In the genomic region with DNA sequence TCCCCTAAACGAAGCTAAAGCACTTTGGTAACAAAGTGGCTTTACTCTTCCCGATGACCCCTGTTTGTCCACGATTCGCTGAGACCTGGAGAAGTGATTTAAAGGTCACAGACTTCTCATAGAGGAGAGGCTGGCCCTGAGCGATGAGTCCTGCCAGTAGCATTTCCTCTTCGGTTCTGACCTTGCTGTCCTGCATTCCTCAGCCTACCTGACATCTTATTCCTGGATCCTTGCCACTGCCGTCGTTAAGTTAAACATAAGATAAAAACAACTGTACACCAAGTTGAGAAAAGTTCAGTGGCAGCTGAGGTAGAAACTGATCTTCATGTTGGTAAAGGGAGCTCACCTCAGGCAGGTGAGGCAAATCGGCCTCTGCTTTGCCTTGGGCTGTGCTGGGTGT, we compare ENCODE assay signal across 26 mouse cellular contexts. TPM values are rescaled to one million over a fixed set of nuclear protein-coding genes. Genes with fewer than 3 reads are reported as not detected.
DNase-seq lines count a peak whose midpoint lies in the region; ATAC-seq and TF ChIP-seq lines count a peak whose summit lies in the region.
"Had no signal": no experiment of that assay in that cellular context is flagged by ENCODE, and none has a peak within 500 bp of the region (broad histone marks: within the 10 kb centered on the region; RNA-seq: fewer than 3 reads in every experiment).

No protein-coding gene starts in this region.

- no peak overlapping the region for H3K4me3 ChIP-seq in gastrocnemius, adult 2 months
- H3K4me3 ChIP-seq in heart, embryonic 14.5 days (ENCODE audit: control insufficient read depth in 1 of 2, insufficient read depth in 1 of 2, low read depth in 1 of 2, low read length in 2 of 2) = no peak overlapping the region
- H3K4me3 ChIP-seq in lung, embryonic 16.5 days (ENCODE audit: low read length) = no peak overlapping the region
- H3K4me3 ChIP-seq in lung, adult 2 months (replicated peaks; ENCODE audit: extremely low read depth, low read depth, low read length) = no peak overlapping the region
- H3K4me3 ChIP-seq in stomach, postnatal 0 days (ENCODE audit: low read depth, low read length) = no peak overlapping the region
- H3K4me3 ChIP-seq: embryonic facial prominence, embryonic 15.5 days; erythroblast, embryonic 14.5 days; forebrain, embryonic 10.5 days; hindbrain, embryonic 12.5 days had no signal

- peak overlapping the region; percentile 46; the same call in 1 of the 2 replicates for H3K27ac ChIP-seq in gastrocnemius, adult 2 months
- no peak overlapping the region for H3K27ac ChIP-seq in heart, embryonic 14.5 days (replicated peaks in 1 of 2; ENCODE audit: control insufficient read depth in 1 of 2, insufficient read depth in 1 of 2, low read depth in 2 of 2, low read length in 2 of 2)
- peak overlapping the region; percentile 7; the same call in 1 of the 2 replicates for H3K27ac ChIP-seq in lung, embryonic 16.5 days (ENCODE audit: low read length)
- H3K27ac ChIP-seq in stomach, postnatal 0 days (replicated peaks) = peak overlapping the region; percentile 24
- H3K27ac ChIP-seq: embryonic facial prominence, embryonic 15.5 days; forebrain, embryonic 10.5 days; hindbrain, embryonic 12.5 days; hindbrain, postnatal 0 days had no signal

- H3K27me3 ChIP-seq in heart, embryonic 14.5 days (ENCODE audit: control insufficient read depth, insufficient read depth, low read length) = no peaks in the 10 kb centered on the region
- H3K27me3 ChIP-seq in lung, embryonic 16.5 days (ENCODE audit: control insufficient read depth, insufficient read depth, low read depth, low read length) = no peaks in the 10 kb centered on the region
- no peaks in the 10 kb centered on the region for H3K27me3 ChIP-seq in stomach, postnatal 0 days (ENCODE audit: control insufficient read depth, insufficient read depth, low read length)
- H3K27me3 ChIP-seq: embryonic facial prominence, embryonic 15.5 days; hindbrain, embryonic 12.5 days had no signal

- WGBS in heart, embryonic 14.5 days = 55% methylated on average over 9 of the region's 9 CpGs
- 58% methylated on average over 9 of the region's 9 CpGs for WGBS in lung, embryonic 16.5 days
- WGBS in lung, adult 2 months = 53% methylated on average over 9 of the region's 9 CpGs
- WGBS in stomach, postnatal 0 days = 49% methylated on average over 9 of the region's 9 CpGs

- peaks cover 19 to 33% of the 10 kb centered on the region in 2 experiments for H3K4me1 ChIP-seq in heart, embryonic 14.5 days (ENCODE audit: control insufficient read depth in 2 of 2, insufficient read depth in 2 of 2, low read length in 2 of 2)
- H3K4me1 ChIP-seq in lung, embryonic 16.5 days (replicated peaks; ENCODE audit: control insufficient read depth, insufficient read depth, low read length) = peaks cover 39% of the 10 kb centered on the region
- peaks cover 16% of the 10 kb centered on the region for H3K4me1 ChIP-seq in lung, adult 2 months (ENCODE audit: control insufficient read depth, insufficient read depth, low read length)
- H3K4me1 ChIP-seq in stomach, postnatal 0 days (replicated peaks; ENCODE audit: control insufficient read depth, insufficient read depth) = peaks cover 4% of the 10 kb centered on the region; the same call in 1 of the 2 replicates

- no peak for ATAC-seq in heart, embryonic 14.5 days (ENCODE audit: insufficient number of reproducible peaks, insufficient read depth, low FRiP score, low read depth)
- no peak for ATAC-seq in lung, embryonic 16.5 days (ENCODE audit: low read depth)
- ATAC-seq in stomach, postnatal 0 days (ENCODE audit: low FRiP score, low TSS enrichment) = no peak
- ATAC-seq: CD4-positive, CD25-positive, alpha-beta regulatory T cell, adult 4 months; forebrain, embryonic 14.5 days; hindbrain, postnatal 0 days had no signal

- intact Hi-C loops in gastrocnemius, adult 2 months (cut with DNase I) = no loop called here
- intact Hi-C loops in gastrocnemius, postnatal 36 days (cut with DNase I) = no loop called here
- intact Hi-C loops in heart, postnatal 36 days (cut with DNase I) = no loop called here

- no peaks in the 10 kb centered on the region for H3K36me3 ChIP-seq in heart, embryonic 14.5 days (ENCODE audit: control insufficient read depth, insufficient read depth, low read length)
- H3K36me3 ChIP-seq in lung, embryonic 16.5 days (ENCODE audit: control insufficient read depth, insufficient read depth, low read length) = no peaks in the 10 kb centered on the region
- H3K36me3 ChIP-seq in stomach, postnatal 0 days (ENCODE audit: control insufficient read depth, insufficient read depth, low read length) = no peaks in the 10 kb centered on the region
- H3K36me3 ChIP-seq: embryonic facial prominence, embryonic 15.5 days; forebrain, embryonic 10.5 days; hindbrain, embryonic 12.5 days had no signal

- TF ChIP-seq CTCF in gastrocnemius, adult 2 months (IDR thresholded peaks at IDR 0.05) = no peak
- TF ChIP-seq CTCF in lung, adult 2 months (IDR thresholded peaks at IDR 0.05; ENCODE audit: insufficient read depth, low read length) = no peak
- TF ChIP-seq CTCF in stomach, postnatal 0 days (IDR thresholded peaks at IDR 0.05; ENCODE audit: low read depth) = no peak

- no peak for TF ChIP-seq POLR2A in lung, adult 2 months (IDR thresholded peaks at IDR 0.05; ENCODE audit: borderline replicate concordance, extremely low read depth, low read depth, low read length)

- H3K9ac ChIP-seq in heart, embryonic 14.5 days (ENCODE audit: low read length) = 0 out of 2 replicates have a peak overlapping the region, but pooled peaks have one; percentile 1
- H3K9ac ChIP-seq in lung, embryonic 16.5 days (ENCODE audit: low read length) = no peak overlapping the region
- H3K9ac ChIP-seq in stomach, postnatal 0 days (ENCODE audit: low read length) = no peak overlapping the region
- H3K9ac ChIP-seq: embryonic facial prominence, embryonic 15.5 days; hindbrain, embryonic 12.5 days had no signal

- no peaks in the 10 kb centered on the region for H3K9me3 ChIP-seq in heart, embryonic 14.5 days (ENCODE audit: control insufficient read depth, low read length)
- H3K9me3 ChIP-seq in lung, embryonic 16.5 days (ENCODE audit: control insufficient read depth, low read length) = no peaks in the 10 kb centered on the region
- no peaks in the 10 kb centered on the region for H3K9me3 ChIP-seq in stomach, postnatal 0 days (ENCODE audit: control insufficient read depth, low read length)
- H3K9me3 ChIP-seq: embryonic facial prominence, embryonic 15.5 days; forebrain, embryonic 10.5 days; G1E; hindbrain, embryonic 12.5 days had no signal

- H3K4me2 ChIP-seq in heart, embryonic 14.5 days (ENCODE audit: low read length) = no peak overlapping the region
- H3K4me2 ChIP-seq in lung, embryonic 16.5 days (ENCODE audit: low read depth, low read length) = no peak overlapping the region
- no peak overlapping the region for H3K4me2 ChIP-seq in stomach, postnatal 0 days (replicated peaks; ENCODE audit: low read depth)
- H3K4me2 ChIP-seq: embryonic facial prominence, embryonic 15.5 days; hindbrain, embryonic 12.5 days had no signal

- TF ChIP-seq EP300 in stomach, postnatal 0 days (optimal IDR thresholded peaks at IDR 0.05) = no peak

- no peak for DNase-seq in gastrocnemius, adult 2 months
- DNase-seq in gastrocnemius, postnatal 36 days = no peak
- no peak for DNase-seq in heart, postnatal 36 days
- no peak for DNase-seq in lung, adult 2 months
- no peak for DNase-seq in stomach, postnatal 0 days (ENCODE audit: low spot score)
- DNase-seq: adrenal gland, adult 8-10 months; B cell, adult 2 months; cerebellum, adult 2 months; cerebellum, postnatal 14 days; embryo, embryonic 11 days; heart, postnatal 4 days had no signal

RNA-seq across cellular contexts. Expression of gene Tmem63b, which starts 2.4 kb away (rescaled TPM):
- 10 to 100 TPM; 66.5 to 81.6 TPM for total RNA-seq in gastrocnemius, adult 2 months (2021)
- 10 to 100 TPM; 67.8 to 70.0 TPM for total RNA-seq in gastrocnemius, postnatal 36 days (2021)
- polyA plus RNA-seq in heart, embryonic 14.5 days (2014; fragmentation: Nextera tagmentation; extraction: Ambion mirVana) = 31.2 and 32.4 TPM in 2 replicates
- total RNA-seq in heart, postnatal 36 days (2021) = 10 to 100 TPM; 84.6 to 88.1 TPM
- polyA plus RNA-seq in lung, embryonic 16.5 days (2015; fragmentation: Nextera tagmentation; extraction: Ambion mirVana) = 52.7 and 55.6 TPM in 2 replicates
- 163 and 173 TPM in 2 replicates for polyA plus RNA-seq in lung, adult 2 months (2012; rRNA removed)
- 40.9 and 45.0 TPM in 2 replicates for polyA plus RNA-seq in stomach, postnatal 0 days (2015; fragmentation: Nextera tagmentation; extraction: Ambion mirVana)

RNA-seq across cellular contexts. Expression of gene Mrpl14, which starts 3.0 kb away (rescaled TPM):
- total RNA-seq in gastrocnemius, adult 2 months (2021) = 100 to 1,000 TPM in 1 of 2 experiments, 10 to 100 TPM in 1; 99.5 to 139 TPM
- total RNA-seq in gastrocnemius, postnatal 36 days (2021) = 100 to 1,000 TPM; 103 to 107 TPM
- 148 and 155 TPM in 2 replicates for polyA plus RNA-seq in heart, embryonic 14.5 days (2014; fragmentation: Nextera tagmentation; extraction: Ambion mirVana)
- 100 to 1,000 TPM; 140 to 155 TPM for total RNA-seq in heart, postnatal 36 days (2021)
- polyA plus RNA-seq in lung, embryonic 16.5 days (2015; fragmentation: Nextera tagmentation; extraction: Ambion mirVana) = 191 and 214 TPM in 2 replicates
- 131 and 171 TPM in 2 replicates for polyA plus RNA-seq in lung, adult 2 months (2012; rRNA removed)
- polyA plus RNA-seq in stomach, postnatal 0 days (2015; fragmentation: Nextera tagmentation; extraction: Ambion mirVana) = 163 TPM in 2 replicates

RNA-seq across cellular contexts. Expression of gene Capn11, which starts 30.0 kb away (rescaled TPM):
- total RNA-seq in gastrocnemius, adult 2 months (2021) = under 1 TPM; 0.59 to 0.98 TPM
- total RNA-seq in gastrocnemius, postnatal 36 days (2021) = under 1 TPM; 0.10 to 0.27 TPM
- 0.12 TPM in 1 of 2 replicates, not detected in the other for polyA plus RNA-seq in heart, embryonic 14.5 days (2014; fragmentation: Nextera tagmentation; extraction: Ambion mirVana)
- total RNA-seq in heart, postnatal 36 days (2021) = not detected
- 0.72 and 0.78 TPM in 2 replicates for polyA plus RNA-seq in lung, embryonic 16.5 days (2015; fragmentation: Nextera tagmentation; extraction: Ambion mirVana)
- not detected in 2 replicates for polyA plus RNA-seq in lung, adult 2 months (2012; rRNA removed)
- 0.06 TPM in 2 replicates for polyA plus RNA-seq in stomach, postnatal 0 days (2015; fragmentation: Nextera tagmentation; extraction: Ambion mirVana)
- total RNA-seq: adrenal gland, postnatal 36 days; G1E had no signal
- polyA plus RNA-seq: erythroblast, embryonic 14.5 days; G1E; intestine, embryonic 14.5 days had no signal

RNA-seq across cellular contexts. Expression of gene 1600014C23Rik, which starts 44.5 kb away (rescaled TPM):
- total RNA-seq in gastrocnemius, adult 2 months (2021) = under 1 TPM in 1 of 2 experiments, not detected in 1; 0.50 TPM
- total RNA-seq in gastrocnemius, postnatal 36 days (2021) = not detected
- 0.73 and 1.0 TPM in 2 replicates for polyA plus RNA-seq in heart, embryonic 14.5 days (2014; fragmentation: Nextera tagmentation; extraction: Ambion mirVana)
- not detected for total RNA-seq in heart, postnatal 36 days (2021)
- polyA plus RNA-seq in lung, embryonic 16.5 days (2015; fragmentation: Nextera tagmentation; extraction: Ambion mirVana) = not detected in 2 replicates
- not detected in 2 replicates for polyA plus RNA-seq in lung, adult 2 months (2012; rRNA removed)
- not detected in 2 replicates for polyA plus RNA-seq in stomach, postnatal 0 days (2015; fragmentation: Nextera tagmentation; extraction: Ambion mirVana)
- total RNA-seq: adrenal gland, adult 8-10 months; adrenal gland, postnatal 36 days; common myeloid progenitor, adult 5-6 weeks; gastrocnemius, postnatal 4 days; hindbrain, postnatal 0 days had no signal
- polyA plus RNA-seq: CD4-positive, CD25-positive, alpha-beta regulatory T cell, adult 4 months; embryonic facial prominence, embryonic 11.5 days; embryonic facial prominence, embryonic 15.5 days; erythroblast, embryonic 14.5 days; forebrain, embryonic 10.5 days; hindbrain, embryonic 12.5 days; intestine, embryonic 14.5 days had no signal

Comparison
In these comparisons a context has a peak if more than half of its experiments do, and no peak if none do; other contexts are left out.
1. H3K27ac ChIP-seq: peak in gastrocnemius, adult 2 months (single experiment), lung, embryonic 16.5 days (single experiment) and stomach, postnatal 0 days (single experiment); none in heart, embryonic 14.5 days (0 of 2).